Mouse (Mus musculus) lung, postnatal 0 days (tissue): Measurements from ENCODE around the gene Fnip2.

Experiments
- CTCF ChIP-seq: IDR thresholded peaks from 2 replicates; pipeline ENCODE4 v1.5.1; 2016; ENCODE audit warnings: antibody characterized with exemption, mild to moderate bottlenecking
- EP300 ChIP-seq: IDR thresholded peaks from 2 replicates; pipeline ENCODE4 v1.6.1; 2016; ENCODE audit warnings: antibody characterized with exemption, mild to moderate bottlenecking, control low read depth

DNA sequence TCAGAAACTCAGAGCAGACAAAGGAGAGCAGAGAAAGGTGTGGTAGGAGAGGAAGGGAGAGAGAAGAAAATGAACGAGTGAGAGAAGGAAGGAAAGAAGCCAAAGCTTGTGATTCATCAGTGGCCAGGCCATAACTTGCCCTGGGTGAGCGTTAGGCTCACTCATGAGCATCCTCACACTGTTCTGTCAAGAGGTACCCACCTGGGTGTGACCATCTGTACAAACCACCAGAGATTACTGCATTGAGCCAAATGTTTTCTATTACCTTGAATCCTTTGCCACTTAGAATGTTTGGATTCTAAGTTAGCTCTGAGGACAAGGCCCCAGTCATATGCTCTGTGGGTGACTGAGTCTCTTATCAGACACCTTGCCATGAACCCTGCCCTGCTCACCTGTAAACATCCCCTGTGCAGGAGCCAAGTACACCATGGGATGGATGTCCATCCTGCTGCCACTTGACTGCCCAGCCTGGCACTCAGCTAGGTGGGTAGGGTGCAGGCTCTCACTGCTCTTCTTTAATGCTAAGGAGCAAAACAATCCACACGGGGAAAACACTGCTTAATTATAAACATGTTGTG is 29.9 kb downstream of the Fnip2 start:
- TF ChIP-seq CTCF = no peak
- TF ChIP-seq EP300 = no peak
